Mouse (Mus musculus): Measurements from ENCODE around the gene Ncor2.

Ncor2 gene

GRCm38 (mm10) chr5:125066479-125067471 lies 112.2 kb downstream of the Ncor2 start:
- peak; percentile 71 for DNase-seq (ENCODE audit: low spot score)

GRCm38 (mm10) chr5:125063015-125063414 lies 116.0 kb downstream of the Ncor2 start:
- DNase-seq (ENCODE audit: low spot score) = no peak

GRCm38 (mm10) chr5:125058267-125058668 lies 120.8 kb downstream of the Ncor2 start:
- no peak for DNase-seq (ENCODE audit: low spot score)

GRCm38 (mm10) chr5:125057555-125058266 lies 121.3 kb downstream of the Ncor2 start:
- no peak for DNase-seq (ENCODE audit: low spot score)

- no peak for DNase-seq (ENCODE audit: low spot score)
These were observed 122.1 kb downstream of the Ncor2 start for GRCm38 (mm10) chr5:125056696-125057554.

- no peak for DNase-seq (ENCODE audit: low spot score)
These were observed 122.7 kb downstream of the Ncor2 start for GRCm38 (mm10) chr5:125056331-125056695.

GRCm38 (mm10) chr5:125055901-125056300 lies 123.1 kb downstream of the Ncor2 start:
- DNase-seq (ENCODE audit: low spot score) = no peak

- DNase-seq (ENCODE audit: low spot score) = no peak
These were observed 125.4 kb downstream of the Ncor2 start for GRCm38 (mm10) chr5:125053661-125054060.

GRCm38 (mm10) chr5:125052603-125053488 lies 126.2 kb downstream of the Ncor2 start:
- DNase-seq (ENCODE audit: low spot score) = no peak

GRCm38 (mm10) chr5:125052237-125052602 lies 126.8 kb downstream of the Ncor2 start:
- no peak for DNase-seq (ENCODE audit: low spot score)

GRCm38 (mm10) chr5:125049481-125049880 lies 129.5 kb downstream of the Ncor2 start:
- DNase-seq (ENCODE audit: low spot score) = no peak

- no peak for DNase-seq (ENCODE audit: low spot score)
These were observed 132.6 kb downstream of the Ncor2 start for GRCm38 (mm10) chr5:125046436-125046835.

GRCm38 (mm10) chr5:125045202-125045601 lies 133.8 kb downstream of the Ncor2 start:
- DNase-seq (ENCODE audit: low spot score) = no peak

- no peak for DNase-seq (ENCODE audit: low spot score)
These were observed 135.6 kb downstream of the Ncor2 start for GRCm38 (mm10) chr5:125043448-125043847.

GRCm38 (mm10) chr5:125041578-125041977 lies 137.4 kb downstream of the Ncor2 start:
- DNase-seq (ENCODE audit: low spot score) = no peak

GRCm38 (mm10) chr5:125040128-125040584 lies 138.9 kb downstream of the Ncor2 start:
- peak; percentile 70 for DNase-seq (ENCODE audit: low spot score)

- DNase-seq (ENCODE audit: low spot score) = no peak
These were observed 139.5 kb downstream of the Ncor2 start for GRCm38 (mm10) chr5:125039377-125040027.

- no peak for DNase-seq (ENCODE audit: low spot score)
These were observed 142.5 kb downstream of the Ncor2 start for GRCm38 (mm10) chr5:125036483-125036882.

GRCm38 (mm10) chr5:125028911-125029310 lies 150.1 kb downstream of the Ncor2 start:
- no peak for DNase-seq (ENCODE audit: low spot score)

- DNase-seq (ENCODE audit: low spot score) = no peak
These were observed 150.6 kb downstream of the Ncor2 start for GRCm38 (mm10) chr5:125028371-125028770.
